Mouse (Mus musculus) CD4-positive helper T cell, adult 2 months (primary cell): ENCODE data around the gene Spsb1.

ENCODE experiments used
- DNase-seq: peaks from one replicate; pipeline ENCODE4 v3.0.0-alpha.2; 2012; ENCODE audit warnings: low read depth, missing footprints, low spot score

Gene Spsb1

GRCm38 (mm10) chr4:149888156-149888555, 66.7 kb downstream of the Spsb1 start:
- DNase-seq, result no peak

DNA sequence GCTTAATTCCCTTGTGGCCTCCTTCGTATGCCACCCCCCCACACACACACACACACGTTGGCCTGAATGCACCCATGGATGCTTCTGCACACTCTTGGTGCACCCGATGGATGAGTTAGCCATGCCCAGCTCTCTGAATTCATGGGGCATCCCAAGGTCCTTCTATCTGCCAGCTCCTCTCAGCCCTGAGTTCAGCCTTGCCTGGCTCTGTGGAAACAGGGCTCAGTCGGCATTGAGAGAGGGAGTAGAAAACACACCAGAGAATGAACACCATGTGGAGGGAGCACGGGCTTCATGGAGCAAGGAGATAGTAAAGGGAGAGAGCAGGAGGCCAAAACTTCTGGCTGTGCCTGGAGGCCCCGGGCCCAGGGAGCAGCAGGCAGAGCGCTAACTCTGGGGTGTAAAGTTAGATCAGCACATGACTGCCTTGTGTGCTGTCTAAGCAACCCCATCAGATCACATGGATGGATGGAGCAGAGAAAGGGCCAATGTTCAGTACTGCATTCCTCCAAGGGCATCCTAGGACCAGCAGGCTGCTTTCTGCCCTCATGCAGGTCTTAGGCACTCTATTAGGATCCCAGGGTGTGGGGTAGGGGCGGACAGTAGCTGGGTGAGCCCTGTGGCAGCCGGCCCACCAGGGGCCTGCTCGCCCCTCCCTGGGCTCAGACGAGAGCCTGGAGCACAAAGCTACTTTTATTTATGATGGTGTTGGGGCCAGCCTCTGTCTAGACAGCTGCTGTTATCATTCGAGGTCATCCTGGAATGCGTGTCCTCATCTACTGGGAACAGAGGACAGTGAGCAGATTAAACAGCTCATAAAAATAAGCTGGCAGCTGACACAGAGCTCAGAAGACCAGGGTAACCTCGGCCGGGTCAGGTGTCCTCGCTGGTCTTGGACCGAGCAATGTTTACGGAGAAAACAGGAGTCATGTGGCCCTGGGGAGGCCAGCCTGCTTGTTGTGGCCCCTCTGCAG, 68.3 kb downstream of the Spsb1 start:
- no peak for DNase-seq

DNA sequence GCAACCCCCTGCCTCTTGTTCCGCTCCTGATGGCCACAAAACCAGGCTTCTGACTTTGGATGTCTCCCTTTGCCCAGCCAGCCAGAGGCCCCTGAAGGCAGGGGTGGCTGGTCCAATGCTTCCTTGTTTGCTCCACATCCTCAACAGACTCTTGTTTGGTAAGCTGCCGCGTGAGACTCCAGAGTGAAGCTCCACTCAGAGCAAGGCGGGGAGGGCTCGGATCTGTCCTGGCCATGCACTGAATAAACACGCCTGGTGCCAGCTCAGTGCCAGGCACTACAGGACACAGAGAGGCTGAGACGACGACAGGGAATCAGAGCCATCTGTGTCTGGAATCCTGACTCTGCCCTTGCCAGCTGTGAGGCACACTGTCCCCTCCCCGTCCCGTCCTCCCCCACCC, 70.9 kb downstream of the Spsb1 start:
- DNase-seq, result no peak

- DNase-seq, result no peak
These were observed 72.5 kb downstream of the Spsb1 start for GRCm38 (mm10) chr4:149882139-149882916.

- no peak for DNase-seq
These were observed 73.9 kb downstream of the Spsb1 start for GRCm38 (mm10) chr4:149880908-149881307.

GRCm38 (mm10) chr4:149879980-149880379, 74.9 kb downstream of the Spsb1 start:
- DNase-seq, result peak; percentile 86

- DNase-seq, result no peak
These were observed 76.8 kb downstream of the Spsb1 start for GRCm38 (mm10) chr4:149878021-149878449.

- no peak for DNase-seq
These were observed 77.6 kb downstream of the Spsb1 start for GRCm38 (mm10) chr4:149877202-149877601.

DNA sequence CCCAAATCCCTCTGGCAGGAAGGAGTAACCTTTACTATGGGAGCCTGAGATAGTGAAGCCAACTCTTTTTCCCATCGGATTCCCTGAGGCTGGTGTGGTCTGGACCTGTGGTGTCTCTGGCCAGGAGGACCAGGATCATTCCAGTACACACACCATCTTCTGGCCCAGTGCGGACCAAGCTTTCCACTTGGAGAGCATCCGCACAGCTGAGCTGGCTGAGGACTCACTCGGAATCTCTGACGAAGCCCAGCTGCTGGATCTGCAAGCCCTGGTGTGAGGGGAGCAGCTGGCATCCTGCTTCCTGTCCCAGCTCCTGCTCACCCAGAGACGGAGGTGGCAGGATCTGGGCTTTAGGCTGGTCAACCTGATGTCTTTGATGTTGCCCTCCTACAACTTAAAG, 78.1 kb downstream of the Spsb1 start:
- DNase-seq, result no peak

DNA sequence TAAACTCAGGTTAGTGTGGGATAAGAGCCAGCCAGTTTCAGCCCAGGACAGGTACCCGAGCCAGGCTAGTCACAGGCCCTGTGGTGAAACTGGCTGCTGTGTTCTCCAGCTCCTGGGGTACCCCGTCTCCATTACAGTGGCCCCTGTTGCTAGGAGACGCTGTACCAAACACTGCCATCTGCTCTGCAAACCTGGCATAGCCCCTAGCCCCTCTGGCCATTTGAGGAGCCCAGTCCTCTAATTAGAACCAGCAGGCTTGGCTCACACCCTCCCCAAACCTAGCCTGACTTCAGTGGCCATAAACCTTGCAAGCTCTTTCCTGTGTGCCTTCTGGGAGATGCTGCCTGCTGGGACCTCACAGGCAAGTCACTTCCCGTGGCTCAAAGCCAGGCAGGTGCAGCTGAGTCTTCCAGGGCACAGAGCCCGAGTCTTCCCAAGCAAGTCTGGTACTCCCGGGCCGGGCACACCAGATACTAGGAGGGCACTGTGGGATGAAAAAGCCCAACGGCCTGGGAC, 78.8 kb downstream of the Spsb1 start:
- no peak for DNase-seq

- no peak for DNase-seq
These were observed 79.5 kb downstream of the Spsb1 start for GRCm38 (mm10) chr4:149875296-149875695.

GRCm38 (mm10) chr4:149872236-149872635, 82.6 kb downstream of the Spsb1 start:
- peak; percentile 46 for DNase-seq

DNA sequence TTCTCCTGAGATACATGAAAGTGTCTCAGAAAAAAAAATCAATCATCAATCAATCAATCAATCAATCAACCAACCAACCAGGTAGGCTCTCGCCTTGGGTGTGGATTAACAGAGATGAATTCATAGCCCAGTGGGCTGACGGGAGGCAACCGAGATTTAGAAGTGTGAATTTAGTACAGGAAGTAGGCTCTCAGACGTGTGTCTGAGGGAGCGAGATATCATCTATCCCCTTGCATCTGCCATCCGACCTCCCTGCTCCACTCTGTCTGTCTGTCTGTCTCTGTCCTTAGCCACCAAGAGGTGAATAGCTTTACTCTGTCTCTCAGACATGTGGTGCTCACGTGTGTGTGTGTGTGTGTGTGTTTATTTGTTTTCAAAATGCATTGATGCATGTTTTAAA, 83.3 kb downstream of the Spsb1 start:
- peak; percentile 78 for DNase-seq

GRCm38 (mm10) chr4:149871014-149871413, 83.8 kb downstream of the Spsb1 start:
- DNase-seq, result no peak

DNA sequence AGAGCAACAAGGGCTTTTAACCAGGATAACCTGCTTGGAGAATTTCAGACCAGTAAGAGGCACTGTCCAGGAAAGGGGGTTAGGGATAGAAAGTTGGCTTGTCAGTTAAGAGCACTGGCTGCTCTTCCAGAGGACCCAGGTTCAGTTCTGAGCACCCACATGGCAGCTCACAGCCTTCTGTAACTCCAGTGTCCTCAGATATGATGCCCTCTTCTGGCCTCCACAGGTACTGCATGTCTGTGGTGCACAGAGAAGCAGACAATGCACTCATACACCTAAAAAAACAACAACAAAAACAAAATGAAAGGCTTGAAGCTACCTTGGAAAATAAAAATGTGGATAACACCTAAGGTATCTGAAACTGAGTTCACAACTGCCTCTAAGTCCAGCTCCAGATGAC, 84.4 kb downstream of the Spsb1 start:
- no peak for DNase-seq

DNA sequence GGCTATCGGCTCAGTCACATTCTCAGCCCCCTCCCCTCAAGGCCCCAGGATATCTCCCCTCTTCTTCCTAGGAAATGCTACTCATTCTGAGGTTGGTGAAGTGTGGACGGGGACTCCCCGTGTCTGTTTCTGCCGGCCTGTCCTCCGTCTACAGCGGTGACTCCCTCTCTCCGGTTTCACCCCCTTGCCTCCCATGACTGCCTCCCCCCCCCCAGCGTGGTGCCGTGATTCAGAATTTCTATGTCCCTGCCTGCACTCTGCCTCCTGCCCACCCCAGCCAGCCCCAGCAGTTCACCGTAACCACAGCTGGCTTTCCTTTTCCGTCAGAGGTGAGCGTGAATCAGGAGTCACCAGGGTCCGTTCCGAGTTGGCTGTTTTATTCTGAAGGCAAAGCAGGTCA, 86.1 kb downstream of the Spsb1 start:
- peak; percentile 53 for DNase-seq

GRCm38 (mm10) chr4:149868009-149868408, 86.8 kb downstream of the Spsb1 start:
- no peak for DNase-seq

GRCm38 (mm10) chr4:149867351-149867750, 87.5 kb downstream of the Spsb1 start:
- DNase-seq, result no peak

DNA sequence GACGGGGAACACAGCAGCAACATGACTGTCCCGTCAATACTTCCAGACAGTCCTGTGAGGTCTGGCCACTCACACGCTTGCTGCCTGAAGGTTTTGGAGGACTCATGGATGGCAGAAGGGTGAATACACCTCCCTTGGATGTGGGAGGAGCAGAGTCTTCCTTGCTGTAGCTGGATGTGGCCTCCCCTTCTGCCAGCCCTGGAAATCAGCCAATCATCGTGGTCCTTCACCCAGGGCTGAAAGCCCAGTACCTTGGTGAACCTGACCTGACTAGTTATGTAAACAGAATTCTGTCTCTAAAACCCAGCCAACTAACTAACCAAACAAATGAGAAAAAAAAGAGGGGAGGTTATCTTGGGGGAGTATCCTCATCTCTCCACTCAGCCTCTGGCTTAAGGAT, 90.4 kb downstream of the Spsb1 start:
- DNase-seq, result no peak

DNA sequence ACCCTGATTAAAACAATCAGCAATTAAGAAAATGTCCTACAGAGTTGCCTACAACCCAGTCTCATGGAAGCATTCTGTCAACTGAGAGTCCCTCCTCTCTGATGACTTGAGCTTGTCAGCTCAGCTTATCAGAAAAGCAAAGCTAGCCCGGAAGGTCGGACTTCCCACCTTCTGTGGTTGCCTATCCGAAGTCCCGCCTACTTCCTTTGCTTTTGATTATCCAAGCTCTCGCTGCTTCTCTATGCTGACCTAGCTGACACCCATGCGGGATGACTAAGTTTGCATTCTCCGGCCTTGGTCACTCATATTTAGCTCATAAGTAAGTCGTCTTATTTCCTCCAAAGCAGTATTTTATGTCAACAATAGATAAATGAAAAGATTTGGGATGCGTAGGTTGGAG, 91.3 kb downstream of the Spsb1 start:
- DNase-seq, result peak; percentile 33

DNA sequence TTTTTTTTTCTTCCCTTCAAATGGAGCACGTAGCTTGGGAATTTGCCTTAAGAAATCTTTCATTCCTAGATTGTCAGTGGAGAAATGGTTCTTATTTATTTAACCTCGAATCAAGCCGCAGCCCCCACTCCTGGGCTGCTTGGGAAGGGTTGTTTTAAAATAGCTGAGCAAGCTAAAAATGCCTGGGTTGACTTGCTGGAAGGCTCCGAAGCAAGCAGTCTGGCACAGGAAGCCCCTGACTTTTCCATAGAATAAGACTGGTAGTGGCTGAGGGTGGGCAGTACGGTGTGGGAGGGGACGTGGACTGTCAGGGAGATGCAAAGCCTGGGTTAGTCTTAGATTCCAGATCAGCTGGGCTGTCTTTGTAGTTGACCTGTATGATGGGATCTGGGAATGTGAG, 94.5 kb downstream of the Spsb1 start:
- DNase-seq, result no peak

DNA sequence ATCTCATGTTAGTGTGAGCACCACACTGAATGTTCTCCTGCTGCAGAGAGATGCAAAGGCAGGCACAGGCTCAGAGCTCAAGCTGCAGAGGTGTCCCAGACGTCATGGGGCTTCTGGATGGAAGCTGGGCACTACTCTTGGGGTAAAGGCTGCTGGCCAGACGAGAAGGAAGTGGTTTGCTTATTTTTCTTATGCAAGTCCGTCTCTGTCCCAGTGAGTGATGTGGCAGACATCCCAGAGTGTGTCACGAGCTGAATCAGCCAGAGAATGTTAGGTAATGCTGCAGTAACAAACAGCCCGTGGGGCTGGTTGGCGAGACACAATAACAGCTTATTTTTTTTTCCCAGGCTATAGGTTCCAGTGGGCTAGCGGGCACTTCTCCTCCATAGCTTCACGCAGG, 96.3 kb downstream of the Spsb1 start:
- no peak for DNase-seq
